ENCODE assay signal across 8 mouse cellular contexts in genomic region chr9:21029291-21030054, GRCm38 (mm10). TPM values are rescaled to one million over a fixed set of nuclear protein-coding genes. Genes with fewer than 3 reads are reported as not detected.
DNase-seq lines count a peak whose midpoint lies in the region; ATAC-seq and TF ChIP-seq lines count a peak whose summit lies in the region.

Gene Icam4 (plus strand): TSS chr9:21029373.

- H3K4me2 ChIP-seq in kidney, embryonic 14.5 days (replicated peaks; ENCODE audit: low read depth, low read length): peak within 1 kb of the TSS; percentile 64
- peak within 1 kb of the TSS; percentile 99 for H3K4me2 ChIP-seq in liver, embryonic 13.5 days

- H3K9me3 ChIP-seq in embryonic facial prominence, embryonic 10.5 days: no peaks in the 10 kb centered on the region
- no peaks in the 10 kb centered on the region for H3K9me3 ChIP-seq in kidney, embryonic 14.5 days (ENCODE audit: control insufficient read depth, low read length)
- H3K9me3 ChIP-seq in liver, embryonic 13.5 days (replicated peaks): no peaks in the 10 kb centered on the region

- TF ChIP-seq CTCF in testis, adult 2 months (IDR thresholded peaks at IDR 0.05; ENCODE audit: control insufficient read depth, insufficient read depth, insufficient replicate concordance, low read depth, low read length): peak; percentile 71; the same call in 1 of the 2 replicates

- H3K4me1 ChIP-seq in embryonic facial prominence, embryonic 10.5 days: peaks cover 56% of the 10 kb centered on the region
- H3K4me1 ChIP-seq in kidney, embryonic 14.5 days (ENCODE audit: control insufficient read depth, insufficient read depth, low read length): peaks cover 33% of the 10 kb centered on the region
- peaks cover 74% of the 10 kb centered on the region for H3K4me1 ChIP-seq in liver, embryonic 13.5 days (replicated peaks)
- H3K4me1 ChIP-seq in testis, adult 2 months (ENCODE audit: control insufficient read depth, insufficient read depth, low read length): peaks cover 37% of the 10 kb centered on the region

- peak within 1 kb of the TSS; percentile 73 for H3K27ac ChIP-seq in embryonic facial prominence, embryonic 10.5 days (replicated peaks)
- H3K27ac ChIP-seq in kidney, embryonic 14.5 days (ENCODE audit: low read depth, low read length): no peak within 1 kb of the TSS
- peak within 1 kb of the TSS; percentile 98 for H3K27ac ChIP-seq in liver, embryonic 13.5 days
- no peak within 1 kb of the TSS for H3K27ac ChIP-seq in testis, adult 2 months (ENCODE audit: control insufficient read depth, insufficient read depth, low read depth, low read length)

- peak within 1 kb of the TSS; percentile 57 for H3K4me3 ChIP-seq in embryonic facial prominence, embryonic 10.5 days
- H3K4me3 ChIP-seq in kidney, embryonic 14.5 days (ENCODE audit: low read length): peak within 1 kb of the TSS; percentile 25
- peak within 1 kb of the TSS; percentile 75 for H3K4me3 ChIP-seq in liver, embryonic 13.5 days (replicated peaks)
- H3K4me3 ChIP-seq in testis, adult 2 months (ENCODE audit: control insufficient read depth, low read depth, low read length): peak within 1 kb of the TSS; percentile 64

- DNase-seq in 416B (ENCODE audit: low read depth): peak; percentile 88
- DNase-seq in adrenal gland, adult 8-10 months: peak; percentile 75
- peak; percentile 87 for DNase-seq in embryonic facial prominence, embryonic 10.5 days (ENCODE audit: low spot score)
- peak; percentile 82 to 83 for DNase-seq in heart, adult 9 months (ENCODE audit: low spot score in 2 of 2)
- peak; percentile 85 for DNase-seq in liver, embryonic 13.5 days
- DNase-seq in naive thymus-derived CD4-positive, alpha-beta T cell, adult 2 months (ENCODE audit: low read depth): peak; percentile 83

- TF ChIP-seq POLR2A in testis, adult 2 months (IDR thresholded peaks at IDR 0.05; ENCODE audit: control insufficient read depth, low read depth, low read length): no peak

- 2% methylated on average over 37 of the region's 37 CpGs for WGBS in embryonic facial prominence, embryonic 10.5 days
- 4% methylated on average over 37 of the region's 37 CpGs for WGBS in kidney, embryonic 14.5 days
- WGBS in liver, embryonic 13.5 days (ENCODE audit: insufficient replicate concordance): under 1% methylated on average over 37 of the region's 37 CpGs

- peaks cover 95% of the 10 kb centered on the region for H3K27me3 ChIP-seq in embryonic facial prominence, embryonic 10.5 days (replicated peaks; ENCODE audit: low read depth, poor library complexity, severe bottlenecking)
- peaks cover 45% of the 10 kb centered on the region for H3K27me3 ChIP-seq in kidney, embryonic 14.5 days (ENCODE audit: control insufficient read depth, insufficient read depth, low read length)
- H3K27me3 ChIP-seq in liver, embryonic 13.5 days: peaks cover 30% of the 10 kb centered on the region
- no peaks in the 10 kb centered on the region; the same call in 1 of the 2 replicates for H3K27me3 ChIP-seq in testis, adult 2 months (ENCODE audit: control insufficient read depth, insufficient read depth, low read length)

- peak within 1 kb of the TSS; percentile 5; the same call in 1 of the 2 replicates for H3K9ac ChIP-seq in kidney, embryonic 14.5 days (ENCODE audit: low read depth, low read length)
- H3K9ac ChIP-seq in liver, embryonic 13.5 days: peak within 1 kb of the TSS; percentile 94

- H3K36me3 ChIP-seq in embryonic facial prominence, embryonic 10.5 days (replicated peaks): no peaks in the 10 kb centered on the region
- H3K36me3 ChIP-seq in kidney, embryonic 14.5 days (ENCODE audit: control insufficient read depth, insufficient read depth, low read length): no peaks in the 10 kb centered on the region
- peaks cover 18% of the 10 kb centered on the region; the same call in 1 of the 2 replicates for H3K36me3 ChIP-seq in liver, embryonic 13.5 days
- H3K36me3 ChIP-seq in testis, adult 2 months (ENCODE audit: control insufficient read depth, insufficient read depth, low read length): no peaks in the 10 kb centered on the region

- peak; percentile 41 for ATAC-seq in kidney, embryonic 14.5 days (ENCODE audit: low FRiP score, low TSS enrichment)
- peak; percentile 82 for ATAC-seq in liver, embryonic 13.5 days (ENCODE audit: low read depth)

RNA-seq across cellular contexts. Expression of gene Icam4, which starts in this region (rescaled TPM):
- 1 to 10 TPM; 1.6 to 7.8 (median 5.4) TPM for total RNA-seq in adrenal gland, adult 8-10 months (2022)
- 3.8 and 5.1 TPM in 2 replicates for polyA plus RNA-seq in embryonic facial prominence, embryonic 10.5 days (2016; fragmentation: Nextera tagmentation; extraction: Ambion mirVana)
- polyA plus RNA-seq in kidney, embryonic 14.5 days (2014; fragmentation: Nextera tagmentation; extraction: Ambion mirVana): 0.45 and 0.49 TPM in 2 replicates
- polyA plus RNA-seq in liver, embryonic 13.5 days (2015; fragmentation: Nextera tagmentation; extraction: Ambion mirVana): 244 and 254 TPM in 2 replicates
- polyA plus RNA-seq in testis, adult 2 months (2012; rRNA removed): 0.21 and 0.30 TPM in 2 replicates

Comparison
In these comparisons a context has a peak if more than half of its experiments do, and no peak if none do; other contexts are left out.
1. RNA of gene Icam4 (polyA plus RNA-seq): 244 to 254 TPM in liver, embryonic 13.5 days; 3.8 to 5.1 TPM in embryonic facial prominence, embryonic 10.5 days, 0.45 to 0.49 TPM in kidney, embryonic 14.5 days and 0.21 to 0.30 TPM in testis, adult 2 months; every median in the first group is over 10 times any median in the second.
2. Peak in ATAC-seq, H3K4me3 ChIP-seq, H3K9ac ChIP-seq and H3K4me2 ChIP-seq in kidney, embryonic 14.5 days; RNA of the gene not detected or under 1 TPM.
3. H3K27ac ChIP-seq: peak in embryonic facial prominence, embryonic 10.5 days (single experiment) and liver, embryonic 13.5 days (single experiment); none in kidney, embryonic 14.5 days (single experiment) and testis, adult 2 months (single experiment).
4. H3K4me3 ChIP-seq: peak in every context shown above with its lines; median percentile 75 in liver, embryonic 13.5 days; 64 in testis, adult 2 months; 57 in embryonic facial prominence, embryonic 10.5 days; 25 in kidney, embryonic 14.5 days.
5. Peak in every context shown above with its lines, with median percentiles within 50 percentile points of each other: DNase-seq.